Mouse (Mus musculus) megakaryocyte, embryonic 14.5 days (primary cell): ENCODE measurements at regions not wholly inside any gene's neighbourhood (a gene's known extent, or its start where the extent isn't known, plus 50 kb on each side); places are given as distances from the start of the nearest gene placed in this dataset.

Experiments used
- FLI1 ChIP-seq: IDR thresholded peaks from 2 replicates; pipeline ENCODE4 v1.6.1; 2012; ENCODE audit warnings: low read length, inconsistent platforms, mixed read lengths
- GATA1 ChIP-seq: IDR thresholded peaks from 3 replicates; pipeline ENCODE4 v1.6.1; 2012; ENCODE audit warnings: mixed read lengths, low read length, inconsistent platforms, borderline replicate concordance

- TF ChIP-seq GATA1 (no peak), FLI1 (no peak)
Measured at GRCm38 (mm10) chr9:41590164-41590563, 428.7 kb upstream of the Ubash3b start.
